Mouse (Mus musculus): ENCODE measurements around the gene Trmt1. TPM values are rescaled to one million over a fixed set of nuclear protein-coding genes. Genes with fewer than 3 reads are reported as not detected.
A peak's percentile ranks its signal among the peaks of the same experiment; 100 is the strongest.

The Trmt1 gene
- polyA plus RNA-seq, 1 experiment from 2014 or later, result 58.1 TPM

- Histone ChIP-seq H3K9me3 (replicated peaks) (no peaks in the 10 kb centered on the region), H3K4me3 (no peak overlapping the region), H3K4me1 (peaks cover 57% of the 10 kb centered on the region), H3K27ac (replicated peaks) (no peak overlapping the region), H3K27me3 (ENCODE audit: low read depth, poor library complexity, severe bottlenecking) (no peaks in the 10 kb centered on the region), H3K36me3 (no peaks in the 10 kb centered on the region)
- DNase-seq (ENCODE audit: low spot score), result no peak
- 73% methylated on average over 9 of the region's 9 CpGs for WGBS
These were observed 32.9 kb upstream of the Trmt1 start for GRCm38 (mm10) chr8:84653092-84653631.

- Histone ChIP-seq H3K27me3 (ENCODE audit: low read depth, poor library complexity, severe bottlenecking) (no peaks in the 10 kb centered on the region), H3K4me1 (peaks cover 65% of the 10 kb centered on the region), H3K4me3 (peak overlapping the region; percentile 7; the same call in 1 of the 2 replicates), H3K36me3 (no peaks in the 10 kb centered on the region), H3K27ac (replicated peaks) (peak overlapping the region; percentile 91), H3K9me3 (replicated peaks) (no peaks in the 10 kb centered on the region)
- DNase-seq (ENCODE audit: low spot score), result peak; percentile 44
- WGBS, result 47% methylated on average over 4 of the region's 4 CpGs
These were observed 31.5 kb upstream of the Trmt1 start for GRCm38 (mm10) chr8:84654597-84654996.

GRCm38 (mm10) chr8:84655336-84656190, 30.5 kb upstream of the Trmt1 start:
- H3K36me3 ChIP-seq, result no peaks in the 10 kb centered on the region
- under 1% methylated on average over 15 of the region's 15 CpGs for WGBS
- DNase-seq (ENCODE audit: low spot score), result peak; percentile 84
- H3K27me3 ChIP-seq (ENCODE audit: low read depth, poor library complexity, severe bottlenecking), result no peaks in the 10 kb centered on the region
- no peaks in the 10 kb centered on the region for H3K9me3 ChIP-seq (replicated peaks)
- peak overlapping the region; percentile 56 for H3K4me3 ChIP-seq
- peak overlapping the region; percentile 91 for H3K27ac ChIP-seq (replicated peaks)
- peaks cover 66% of the 10 kb centered on the region for H3K4me1 ChIP-seq

- WGBS, result 0% methylated on average over 10 of the region's 10 CpGs
- Histone ChIP-seq H3K4me1 (peaks cover 66% of the 10 kb centered on the region), H3K27ac (replicated peaks) (peak overlapping the region; percentile 91), H3K4me3 (peak overlapping the region; percentile 56), H3K36me3 (no peaks in the 10 kb centered on the region), H3K27me3 (ENCODE audit: low read depth, poor library complexity, severe bottlenecking) (no peaks in the 10 kb centered on the region), H3K9me3 (replicated peaks) (no peaks in the 10 kb centered on the region)
- DNase-seq (ENCODE audit: low spot score), result peak; percentile 78
These were observed 29.9 kb upstream of the Trmt1 start for GRCm38 (mm10) chr8:84656191-84656525.

DNA sequence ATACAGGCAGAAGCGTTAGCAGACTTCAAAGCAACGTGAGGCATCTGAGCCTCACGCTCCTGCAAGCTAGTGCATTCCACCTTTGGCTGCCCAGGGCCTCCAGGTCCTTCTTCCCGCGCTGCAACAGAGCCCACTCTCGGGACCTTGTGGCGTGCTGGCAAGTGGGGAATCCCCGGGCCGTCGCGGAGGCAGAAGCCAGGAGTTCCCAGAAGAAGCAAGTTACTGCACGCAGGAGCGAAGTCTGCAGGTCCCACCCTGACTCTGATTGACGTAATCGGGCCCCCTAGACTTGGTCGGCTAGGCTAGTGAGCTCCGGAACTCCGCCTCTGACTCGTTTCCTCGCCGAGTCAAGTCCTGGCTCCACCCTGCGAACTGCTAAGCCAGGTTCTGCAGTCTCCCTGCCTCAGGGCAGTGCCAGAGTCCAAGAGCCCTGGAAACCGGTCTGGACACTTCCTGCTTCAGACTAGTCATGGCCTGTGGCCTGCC, 29.4 kb upstream of the Trmt1 start:
- Histone ChIP-seq H3K27me3 (ENCODE audit: low read depth, poor library complexity, severe bottlenecking) (no peaks in the 10 kb centered on the region), H3K27ac (replicated peaks) (peak overlapping the region; percentile 91), H3K9me3 (replicated peaks) (no peaks in the 10 kb centered on the region), H3K4me1 (peaks cover 69% of the 10 kb centered on the region), H3K4me3 (peak overlapping the region; percentile 56), H3K36me3 (no peaks in the 10 kb centered on the region)
- 2% methylated on average over 23 of the region's 23 CpGs for WGBS
- DNase-seq (ENCODE audit: low spot score), result peak; percentile 72

DNA sequence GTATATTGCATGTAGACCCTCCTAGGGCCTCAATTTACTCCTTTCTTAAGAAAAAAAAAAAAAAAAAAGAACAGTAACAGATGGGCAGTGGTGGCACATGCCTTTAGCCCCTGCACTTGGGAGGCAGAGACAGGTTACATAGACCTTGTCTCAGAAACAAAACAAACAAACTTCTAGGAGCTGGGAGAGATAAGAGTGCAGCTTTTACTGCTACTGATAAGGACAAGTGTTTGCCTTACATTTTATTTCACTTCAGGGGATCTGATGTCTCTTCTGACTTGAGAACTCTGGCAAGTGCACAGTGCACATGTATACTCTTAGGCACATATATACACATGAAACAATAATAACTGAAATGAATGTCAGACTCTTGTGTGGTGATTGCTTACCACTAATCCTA, 28.9 kb upstream of the Trmt1 start:
- peaks cover 74% of the 10 kb centered on the region for H3K4me1 ChIP-seq

DNA sequence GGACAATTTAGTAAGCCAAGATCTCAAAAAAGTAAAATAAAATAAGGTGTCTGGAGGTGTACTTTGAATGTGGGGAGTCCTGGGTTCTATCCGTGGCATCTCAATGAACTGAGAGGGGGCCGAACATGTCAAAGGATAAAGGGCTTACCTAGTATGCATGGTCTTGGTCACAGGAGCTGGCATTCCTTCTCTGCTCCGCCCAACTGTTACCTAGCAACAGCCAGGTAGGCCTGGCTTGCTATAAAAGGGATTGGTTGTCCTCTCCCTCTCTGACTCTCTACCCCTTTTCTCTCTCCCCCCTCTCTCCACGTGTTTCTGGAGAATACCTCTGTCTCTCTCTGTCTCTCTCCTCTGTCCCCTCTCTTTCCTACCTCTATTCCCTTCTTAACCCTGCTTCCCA, 28.4 kb upstream of the Trmt1 start:
- H3K27me3 ChIP-seq (ENCODE audit: low read depth, poor library complexity, severe bottlenecking), result no peaks in the 10 kb centered on the region
- H3K36me3 ChIP-seq, result no peaks in the 10 kb centered on the region
- no peaks in the 10 kb centered on the region for H3K9me3 ChIP-seq (replicated peaks)
- H3K27ac ChIP-seq (replicated peaks), result peak overlapping the region; percentile 59; the same call in 1 of the 2 replicates
- H3K4me1 ChIP-seq, result peaks cover 75% of the 10 kb centered on the region
- no peak overlapping the region; the same call in 1 of the 2 replicates for H3K4me3 ChIP-seq
- WGBS, result 38% methylated on average over 4 of the region's 4 CpGs
- DNase-seq (ENCODE audit: low spot score), result no peak

More for the DNA sequence above, 28.9 kb upstream of the Trmt1 start:
- Histone ChIP-seq H3K36me3 (no peaks in the 10 kb centered on the region), H3K27ac (replicated peaks) (peak overlapping the region; percentile 91), H3K4me3 (peak overlapping the region; percentile 56), H3K27me3 (ENCODE audit: low read depth, poor library complexity, severe bottlenecking) (no peaks in the 10 kb centered on the region), H3K9me3 (replicated peaks) (no peaks in the 10 kb centered on the region)
- no peak for DNase-seq (ENCODE audit: low spot score)

DNA sequence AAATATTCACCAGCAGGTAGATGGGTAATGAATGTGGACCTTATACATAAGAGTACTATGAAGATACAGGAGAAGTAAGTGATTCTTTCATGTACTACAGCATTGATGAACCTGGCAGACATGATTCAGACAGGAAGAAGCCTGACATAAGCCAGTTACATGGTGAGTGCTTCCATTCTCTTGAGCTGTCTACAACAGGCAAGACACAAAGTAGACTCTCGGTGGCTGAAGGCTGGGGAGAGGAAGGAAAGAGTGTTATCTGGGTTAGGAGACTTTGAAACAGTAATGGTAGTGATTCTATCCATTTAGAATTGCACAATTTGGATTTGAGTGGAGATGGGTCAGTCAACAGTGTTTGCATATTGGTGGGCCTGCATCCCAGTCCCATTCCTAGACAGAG, 27.2 kb upstream of the Trmt1 start:
- no peak overlapping the region for H3K4me3 ChIP-seq
- H3K9me3 ChIP-seq (replicated peaks), result no peaks in the 10 kb centered on the region
- H3K27me3 ChIP-seq (ENCODE audit: low read depth, poor library complexity, severe bottlenecking), result no peaks in the 10 kb centered on the region
- WGBS, result 39% methylated on average over 1 of the region's 1 CpGs
- H3K4me1 ChIP-seq, result peaks cover 83% of the 10 kb centered on the region
- H3K27ac ChIP-seq (replicated peaks), result no peak overlapping the region
- DNase-seq (ENCODE audit: low spot score), result no peak
- H3K36me3 ChIP-seq, result no peaks in the 10 kb centered on the region

DNA sequence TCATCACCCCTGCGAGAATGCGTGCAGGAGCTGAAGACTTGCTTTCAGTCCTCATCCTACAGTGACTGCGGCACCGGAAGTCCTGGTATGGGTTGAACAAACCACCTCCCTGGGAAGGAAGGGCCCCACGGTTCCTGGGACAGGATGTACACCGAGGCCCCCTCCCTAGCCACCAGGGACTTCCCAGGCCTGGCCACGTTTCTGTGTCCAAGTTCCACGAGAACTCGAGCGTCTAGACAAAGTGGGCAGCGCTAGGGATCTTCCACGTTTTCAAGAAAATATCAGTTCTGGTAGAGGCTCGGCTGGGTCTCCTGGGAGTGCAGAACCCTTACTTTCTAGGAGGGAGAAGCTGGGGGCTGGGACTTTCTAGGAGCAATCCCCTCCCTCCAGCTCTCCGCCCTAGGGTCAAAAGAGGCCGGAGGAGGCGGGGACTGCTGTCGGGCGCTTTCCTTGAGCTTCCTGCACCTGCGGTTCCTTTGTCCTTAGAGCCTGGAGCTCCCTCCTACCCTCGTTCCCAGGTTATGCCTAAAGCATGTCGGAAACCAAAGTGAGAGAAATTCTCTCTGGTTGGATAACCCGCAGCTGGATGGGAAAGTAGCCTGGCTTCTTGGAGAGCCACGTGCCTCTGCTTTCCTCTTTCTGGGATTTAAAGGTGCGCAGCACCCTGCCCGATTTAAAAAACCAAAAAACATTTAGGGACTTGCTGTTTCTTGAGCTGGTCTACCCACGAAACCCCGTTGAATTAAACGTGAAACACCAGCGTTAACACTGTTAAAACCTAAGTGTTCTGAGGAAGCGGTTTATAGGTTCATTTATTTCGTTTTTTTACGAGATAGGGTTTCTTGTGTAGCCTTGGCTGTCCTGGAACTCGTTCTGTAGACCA, 25.9 kb upstream of the Trmt1 start:
- Histone ChIP-seq H3K27ac (replicated peaks) (peak overlapping the region; percentile 94), H3K4me1 (peaks cover 83% of the 10 kb centered on the region), H3K36me3 (no peaks in the 10 kb centered on the region), H3K9me3 (replicated peaks) (no peaks in the 10 kb centered on the region), H3K4me3 (peak overlapping the region; percentile 87), H3K27me3 (ENCODE audit: low read depth, poor library complexity, severe bottlenecking) (no peaks in the 10 kb centered on the region)
- WGBS, result under 1% methylated on average over 33 of the region's 33 CpGs
- DNase-seq (ENCODE audit: low spot score), result peak; percentile 82

DNA sequence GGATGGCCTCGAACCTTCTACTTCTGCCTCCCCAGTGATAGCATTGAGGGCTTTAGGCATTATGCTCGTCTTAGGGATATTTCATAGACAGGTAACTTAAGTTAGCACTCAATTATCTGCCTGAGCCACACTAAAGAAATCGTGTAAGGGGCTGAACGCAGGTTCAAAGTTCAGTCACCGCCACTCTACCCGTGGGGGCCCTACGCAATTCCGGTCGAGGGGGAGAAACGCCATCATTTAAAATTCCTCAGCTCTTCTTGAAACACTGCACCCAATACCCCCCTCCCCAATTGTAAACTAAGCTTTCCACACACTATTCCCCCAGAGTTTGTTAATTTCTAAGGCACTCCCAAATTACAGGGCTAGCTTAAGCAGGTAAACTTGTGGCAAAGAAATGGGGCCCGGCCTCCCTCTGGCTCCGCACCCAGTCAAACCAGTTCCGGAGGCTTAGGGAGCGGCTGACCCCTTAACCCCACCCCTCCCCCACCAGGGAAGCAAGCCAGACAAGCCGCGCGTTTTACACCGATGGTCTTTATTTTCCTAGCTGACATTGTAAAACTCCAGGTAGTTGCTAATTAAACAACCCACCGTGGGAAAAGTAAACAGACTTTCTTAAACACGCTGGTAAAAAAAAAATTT, 25.2 kb upstream of the Trmt1 start:
- Histone ChIP-seq H3K4me1 (peaks cover 83% of the 10 kb centered on the region), H3K27me3 (ENCODE audit: low read depth, poor library complexity, severe bottlenecking) (no peaks in the 10 kb centered on the region), H3K4me3 (peak overlapping the region; percentile 87), H3K9me3 (replicated peaks) (no peaks in the 10 kb centered on the region), H3K36me3 (no peaks in the 10 kb centered on the region), H3K27ac (replicated peaks) (peak overlapping the region; percentile 94)
- DNase-seq (ENCODE audit: low spot score), result peak; percentile 73
- WGBS, result under 1% methylated on average over 20 of the region's 20 CpGs

DNA sequence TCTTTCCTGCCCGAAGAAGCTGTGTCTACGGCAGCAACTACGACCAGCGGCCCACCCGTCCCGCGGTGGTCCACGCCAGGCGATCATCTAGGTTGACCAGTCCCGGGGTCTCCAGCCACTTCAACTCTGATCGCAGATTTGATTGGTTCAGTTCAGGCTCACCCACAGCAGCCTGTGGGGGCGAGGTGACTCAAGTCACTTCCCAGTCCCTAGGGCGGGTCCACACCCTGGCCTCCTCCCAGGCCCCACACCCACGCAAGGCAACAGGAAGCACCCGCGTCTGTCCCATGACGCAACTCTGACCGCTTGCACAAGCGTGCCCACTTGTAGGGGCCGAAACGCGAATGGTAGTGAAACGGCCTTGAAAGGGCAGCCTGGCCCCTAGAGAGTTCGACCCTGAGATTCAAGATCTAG, 24.6 kb upstream of the Trmt1 start:
- Histone ChIP-seq H3K27me3 (ENCODE audit: low read depth, poor library complexity, severe bottlenecking) (no peaks in the 10 kb centered on the region), H3K9me3 (replicated peaks) (no peaks in the 10 kb centered on the region), H3K4me3 (peak overlapping the region; percentile 87), H3K4me1 (peaks cover 83% of the 10 kb centered on the region), H3K27ac (replicated peaks) (peak overlapping the region; percentile 94), H3K36me3 (0 out of 2 replicates have a peak, but pooled peaks cover 3% of the 10 kb centered on the region)
- WGBS, result under 1% methylated on average over 24 of the region's 24 CpGs
- DNase-seq (ENCODE audit: low spot score), result peak; percentile 64

- peak; percentile 79 for DNase-seq (ENCODE audit: low spot score)
- under 1% methylated on average over 61 of the region's 61 CpGs for WGBS
- Histone ChIP-seq H3K4me1 (peaks cover 78% of the 10 kb centered on the region), H3K9me3 (replicated peaks) (no peaks in the 10 kb centered on the region), H3K4me3 (peak overlapping the region; percentile 87), H3K36me3 (0 out of 2 replicates have a peak, but pooled peaks cover 3% of the 10 kb centered on the region), H3K27ac (replicated peaks) (peak overlapping the region; percentile 94), H3K27me3 (ENCODE audit: low read depth, poor library complexity, severe bottlenecking) (no peaks in the 10 kb centered on the region)
These were observed 24.0 kb upstream of the Trmt1 start for GRCm38 (mm10) chr8:84661961-84662571.

Measured in midbrain, embryonic 10.5 days (tissue).